Mouse (Mus musculus) limb, embryonic 14.5 days (tissue): Measurements from ENCODE around the gene Olfr1415. TPM values are rescaled to one million over a fixed set of nuclear protein-coding genes. Genes with fewer than 3 reads are reported as not detected.

ENCODE experiments used
- ATAC-seq: fragments of 200-750 bp; cut with Nextera tagmentation; 2 replicates; pipeline ENCODE4 v1.8.0; 2017; ENCODE audit warnings: low read depth, moderate number of reproducible peaks, moderate TSS enrichment; ENCODE audit not compliant: low FRiP score
- DNase-seq: peaks from one replicate; pipeline ENCODE4 v3.0.0-alpha.2; 2015; ENCODE audit warnings: low spot score
- H3K27ac ChIP-seq: fragments of 300-500 bp; sonication (generic); replicated peaks from 2 replicates; pipeline ENCODE4 v1.5.1; 2014; ENCODE audit warnings: low read depth, mild to moderate bottlenecking, low read length, moderate library complexity, mixed read lengths
- H3K27me3 ChIP-seq: fragments of 300-500 bp; sonication (generic); 2 replicates; pipeline ENCODE4 v1.6.1; 2014; ENCODE audit warnings: low read length, mixed read lengths; ENCODE audit not compliant: control insufficient read depth, insufficient read depth
- H3K36me3 ChIP-seq: fragments of 300-500 bp; sonication (generic); 2 replicates; pipeline ENCODE4 v1.6.1; 2014; ENCODE audit warnings: mild to moderate bottlenecking, low read length, moderate library complexity, mixed read lengths; ENCODE audit not compliant: control insufficient read depth, insufficient read depth
- H3K4me1 ChIP-seq: fragments of 300-500 bp; sonication (generic); 2 replicates; pipeline ENCODE4 v1.6.1; 2014; ENCODE audit warnings: antibody characterized with exemption, low read length, mixed read lengths; ENCODE audit not compliant: control insufficient read depth, insufficient read depth
- H3K4me2 ChIP-seq: fragments of 300-500 bp; sonication (generic); replicated peaks from 2 replicates; pipeline ENCODE4 v1.6.1; 2014; ENCODE audit warnings: low read depth, mild to moderate bottlenecking, low read length, moderate library complexity; ENCODE audit not compliant: severe bottlenecking
- H3K4me3 ChIP-seq: fragments of 300-500 bp; sonication (generic); replicated peaks from 2 replicates; pipeline ENCODE4 v1.5.1; 2014; ENCODE audit warnings: low read length
- H3K9ac ChIP-seq: fragments of 300-500 bp; sonication (generic); 2 replicates; pipeline ENCODE4 v1.6.1; 2014; ENCODE audit warnings: mild to moderate bottlenecking, low read depth, low read length, moderate library complexity; ENCODE audit not compliant: severe bottlenecking
- H3K9me3 ChIP-seq: fragments of 300-500 bp; sonication (generic); 2 replicates; pipeline ENCODE4 v1.6.1; 2016; ENCODE audit warnings: low read length; ENCODE audit not compliant: control insufficient read depth
- POLR2A ChIP-seq: fragments of 200-500 bp; IDR thresholded peaks from 2 replicates; pipeline ENCODE4 v1.8.0; 2012; ENCODE audit warnings: inconsistent platforms, mild to moderate bottlenecking, moderate library complexity, borderline replicate concordance; ENCODE audit not compliant: insufficient read depth, insufficient read length; ENCODE audit errors: extremely low read depth
- WGBS: fragments of 180-500 bp; shearing (Covaris S2); extraction: QIAGEN DNeasy Blood & Tissue Kit; methylation state at CpG from one replicate; pipeline ENCODE4 v1.1.7; 2014; 5-methylcytosine and 5-hydroxymethylcytosine counted together
- microRNA-seq: library from miRNA; unstranded; fragments of <30 nt; microRNA quantifications from one replicate; pipeline ENCODE4, GENCODE M21; 2016
- polyA plus RNA-seq, 2 experiments: library from polyadenylated mRNA; depleted of rRNA in 1 of 2; stranded (reverse) in 1 of 2; unstranded in 1 of 2; fragments of >200 nt; fragmentation: Nextera tagmentation in 1 of 2; extraction: Ambion mirVana in 1 of 2; gene quantifications; 2 replicates each; pipeline versions ENCODE4 v1.2.1 to v1.2.3; 2012 to 2014

Gene Olfr1415
- polyA plus RNA-seq, 2 experiments: not detected

DNA sequence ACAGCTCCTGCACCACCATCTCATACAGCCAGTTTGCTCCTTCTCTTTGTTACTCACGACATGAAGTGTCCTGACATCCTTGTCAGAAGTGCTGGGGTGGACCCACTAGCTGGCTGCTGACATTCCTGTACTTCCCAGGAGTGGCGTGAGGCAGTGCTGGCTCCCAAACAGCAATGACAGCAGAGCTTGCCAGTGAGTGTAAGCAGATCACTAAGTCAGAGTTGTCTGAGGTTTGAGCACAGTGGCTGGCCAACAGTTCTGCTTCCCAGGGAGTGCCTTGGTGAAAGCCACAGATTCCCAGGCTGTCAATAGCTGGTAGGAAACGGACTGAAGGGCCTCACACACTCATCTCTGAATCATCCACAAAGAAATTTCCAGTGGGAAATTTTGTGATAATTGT lies 47.6 kb downstream of the Olfr1415 start:
- no peak overlapping the region for H3K4me3 ChIP-seq
- no peaks in the 10 kb centered on the region for H3K4me1 ChIP-seq
- TF ChIP-seq POLR2A: no peak
- peaks cover 92% of the 10 kb centered on the region for H3K36me3 ChIP-seq
- H3K9me3 ChIP-seq: no peaks in the 10 kb centered on the region
- no peak overlapping the region for H3K27ac ChIP-seq
- ATAC-seq: no peak
- DNase-seq: no peak
- no peak overlapping the region for H3K9ac ChIP-seq
- no peak overlapping the region for H3K4me2 ChIP-seq
- WGBS: 86% methylated on average over 3 of the region's 3 CpGs
- H3K27me3 ChIP-seq: no peaks in the 10 kb centered on the region

DNA sequence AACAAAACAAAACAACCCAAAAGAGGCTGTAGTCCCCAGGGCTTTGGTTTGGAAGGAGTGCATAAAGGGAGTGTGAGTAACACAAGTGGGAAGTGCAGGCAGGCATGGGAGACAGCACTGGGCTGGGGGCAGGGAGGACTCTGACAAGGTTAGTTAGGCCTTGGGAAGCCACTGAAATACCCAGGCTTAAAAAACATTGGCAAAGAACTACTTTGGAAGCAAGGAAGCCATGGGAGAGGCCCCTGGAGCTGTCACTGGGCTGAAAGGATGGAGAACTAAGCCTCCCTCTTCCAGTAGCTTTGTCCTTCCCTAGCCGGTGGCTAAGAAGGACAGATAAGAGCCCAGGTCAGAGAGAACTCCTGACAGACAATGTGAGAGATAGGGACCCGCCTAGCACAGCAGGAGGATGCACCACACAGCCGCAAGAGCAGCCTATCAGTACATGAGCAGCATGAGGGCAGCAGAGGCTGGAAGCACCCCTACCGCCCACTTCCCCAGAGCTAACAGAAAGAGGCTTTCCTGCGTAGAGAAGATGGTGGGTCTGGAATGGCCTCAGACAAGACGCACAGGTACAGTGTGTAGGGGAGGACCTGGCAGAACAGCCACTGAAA lies 54.3 kb downstream of the Olfr1415 start:
- H3K4me1 ChIP-seq: peaks cover 17% of the 10 kb centered on the region
- H3K9me3 ChIP-seq: no peaks in the 10 kb centered on the region
- no peak overlapping the region for H3K9ac ChIP-seq
- DNase-seq: no peak
- H3K27ac ChIP-seq: no peak overlapping the region
- no peak for TF ChIP-seq POLR2A
- no peaks in the 10 kb centered on the region for H3K27me3 ChIP-seq
- peaks cover 68% of the 10 kb centered on the region for H3K36me3 ChIP-seq
- WGBS: 85% methylated on average over 6 of the region's 6 CpGs
- no peak for ATAC-seq
- no peak overlapping the region for H3K4me3 ChIP-seq
- H3K4me2 ChIP-seq: no peak overlapping the region

DNA sequence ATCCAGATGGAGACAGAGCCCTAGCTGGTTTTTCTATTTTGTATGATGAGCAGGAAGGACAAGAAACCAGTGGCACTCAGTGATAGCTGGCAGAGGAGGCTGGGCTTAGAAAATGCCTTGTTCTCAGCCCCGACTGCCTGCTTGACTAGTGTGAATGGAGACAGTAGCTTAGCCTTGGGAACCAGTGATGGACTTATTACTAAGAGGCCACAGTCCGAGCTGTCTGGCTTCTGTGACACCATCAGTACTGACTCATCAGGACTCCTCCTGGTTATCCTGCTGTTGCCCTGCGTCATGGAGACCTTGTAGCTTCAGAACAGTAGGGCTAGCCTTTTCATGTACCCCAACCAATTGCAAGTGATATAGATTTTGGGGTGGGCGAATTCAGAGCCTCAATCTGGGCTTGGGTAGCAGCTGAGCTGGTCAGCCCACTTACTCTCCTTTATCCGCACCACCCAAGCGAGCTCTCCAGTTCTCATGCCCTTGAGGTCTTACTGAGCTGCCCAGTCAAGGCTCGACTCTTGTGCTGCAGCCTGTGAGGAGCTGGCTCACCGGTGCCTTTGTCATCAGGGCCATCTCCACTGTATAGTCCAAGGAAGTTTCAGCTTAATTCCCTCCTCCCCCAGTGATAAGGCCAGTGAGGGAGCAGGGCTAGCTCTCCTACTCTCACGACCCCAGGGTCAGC lies 55.7 kb downstream of the Olfr1415 start:
- Histone ChIP-seq H3K9ac (no peak overlapping the region), H3K4me2 (no peak overlapping the region), H3K36me3 (peaks cover 56% of the 10 kb centered on the region), H3K27ac (no peak overlapping the region), H3K27me3 (no peaks in the 10 kb centered on the region), H3K4me1 (peaks cover 18% of the 10 kb centered on the region), H3K4me3 (no peak overlapping the region), H3K9me3 (no peaks in the 10 kb centered on the region)
- 89% methylated on average over 9 of the region's 9 CpGs for WGBS
- ATAC-seq (no peak), DNase-seq (no peak)
- TF ChIP-seq POLR2A: no peak

Small RNA genes lying within 50 kb of the gene (microRNA-seq; reads per million reads assigned to microRNA genes)
- 1.4 reads per million for gene Mir6900

Other genes starting within 250 kb of the Olfr1415 start
- gene Ndufa10, start 22.2 kb downstream of the Olfr1415 start, polyA plus RNA-seq (2012; rRNA removed): 99.4 and 110 TPM in 2 replicates
- 270 and 271 TPM in 2 replicates for gene Ndufa10, start 22.2 kb downstream of the Olfr1415 start, polyA plus RNA-seq (2014; fragmentation: Nextera tagmentation; extraction: Ambion mirVana)
- not detected in 2 replicates for gene Olfr1416, start 11.0 kb downstream of the Olfr1415 start, polyA plus RNA-seq (2012; rRNA removed)
- gene Olfr1416, start 11.0 kb downstream of the Olfr1415 start, polyA plus RNA-seq (2014; fragmentation: Nextera tagmentation; extraction: Ambion mirVana): not detected in 2 replicates
- not detected in 2 replicates for gene Olfr1414, start 22.6 kb upstream of the Olfr1415 start, polyA plus RNA-seq (2012; rRNA removed)
- not detected in 2 replicates for gene Olfr1414, start 22.6 kb upstream of the Olfr1415 start, polyA plus RNA-seq (2014; fragmentation: Nextera tagmentation; extraction: Ambion mirVana)
- gene Olfr1413, start 75.2 kb upstream of the Olfr1415 start, polyA plus RNA-seq (2012; rRNA removed): not detected in 2 replicates
- not detected in 2 replicates for gene Olfr1413, start 75.2 kb upstream of the Olfr1415 start, polyA plus RNA-seq (2014; fragmentation: Nextera tagmentation; extraction: Ambion mirVana)
- not detected in 2 replicates for gene Olfr1412, start 89.7 kb upstream of the Olfr1415 start, polyA plus RNA-seq (2012; rRNA removed)
- gene Olfr1412, start 89.7 kb upstream of the Olfr1415 start, polyA plus RNA-seq (2014; fragmentation: Nextera tagmentation; extraction: Ambion mirVana): not detected in 2 replicates
- gene Olfr1411, start 98.3 kb upstream of the Olfr1415 start, polyA plus RNA-seq (2012; rRNA removed): not detected in 2 replicates
- gene Olfr1411, start 98.3 kb upstream of the Olfr1415 start, polyA plus RNA-seq (2014; fragmentation: Nextera tagmentation; extraction: Ambion mirVana): not detected in 2 replicates
- not detected in 2 replicates for gene Olfr1410, start 109.7 kb upstream of the Olfr1415 start, polyA plus RNA-seq (2012; rRNA removed)
- not detected in 2 replicates for gene Olfr1410, start 109.7 kb upstream of the Olfr1415 start, polyA plus RNA-seq (2014; fragmentation: Nextera tagmentation; extraction: Ambion mirVana)
- gene Olfr12, start 121.7 kb upstream of the Olfr1415 start, polyA plus RNA-seq (2012; rRNA removed): not detected in 2 replicates
- gene Olfr12, start 121.7 kb upstream of the Olfr1415 start, polyA plus RNA-seq (2014; fragmentation: Nextera tagmentation; extraction: Ambion mirVana): not detected in 2 replicates
- 204 and 208 TPM in 2 replicates for gene Cops9, start 145.9 kb upstream of the Olfr1415 start, polyA plus RNA-seq (2012; rRNA removed)
- gene Cops9, start 145.9 kb upstream of the Olfr1415 start, polyA plus RNA-seq (2014; fragmentation: Nextera tagmentation; extraction: Ambion mirVana): 403 and 441 TPM in 2 replicates
- gene Otos, start 152.7 kb upstream of the Olfr1415 start, polyA plus RNA-seq (2012; rRNA removed): 0.19 TPM in 1 of 2 replicates, not detected in the other
- not detected in 2 replicates for gene Otos, start 152.7 kb upstream of the Olfr1415 start, polyA plus RNA-seq (2014; fragmentation: Nextera tagmentation; extraction: Ambion mirVana)